Mouse (Mus musculus) heart, postnatal 14 days (tissue): ENCODE results near the gene Cd79a. TPM values are rescaled to one million over a fixed set of nuclear protein-coding genes. Genes with fewer than 3 reads are reported as not detected.

Experiments
- DNase-seq, 2 experiments: peaks; one replicate each; pipeline ENCODE4 v3.0.0; 2021 to 2022
- intact Hi-C: fragments of 180-260 bp; cut with DNase I; formaldehyde crosslinking; loops from one replicate; pipeline ENCODE4 v1.15.1; 2025
- total RNA-seq, 2 experiments: library from RNA; stranded (reverse); gene quantifications; 2 replicates each; pipeline ENCODE4 v1.2.3; 2021

Cd79a gene
- total RNA-seq, 2 experiments from 2014 or later, result 1.3 to 1.5 TPM

GRCm38 (mm10) chr7:24904936-24905335 is 7.8 kb downstream of the Cd79a start:
- intact Hi-C loops, result loop anchor here (2.0 to 10.0 kb wide), 3 partner anchors 14 to 320 kb away; partner anchors contain the start of genes Dedd2, Rabac1 and Zfp526
- peak; percentile 51 to 69 for DNase-seq

- no peak for DNase-seq
- intact Hi-C loops, result loop anchor here (10.0 kb wide), 1 partner anchor 318 kb away; the partner anchor contains the start of genes Dedd2 and Zfp526
Measured at GRCm38 (mm10) chr7:24906551-24906950, 9.4 kb downstream of the Cd79a start.

- DNase-seq, result no peak
- intact Hi-C loops, result loop anchor here (10.0 kb wide), 1 partner anchor 318 kb away; the partner anchor contains the start of genes Dedd2 and Zfp526
Measured at GRCm38 (mm10) chr7:24907211-24907748, 10.1 kb downstream of the Cd79a start.

GRCm38 (mm10) chr7:24912480-24912879 is 15.3 kb downstream of the Cd79a start:
- DNase-seq, result no peak

GRCm38 (mm10) chr7:24918763-24919323 is 21.7 kb downstream of the Cd79a start:
- peak in 1 of 2 experiments; percentile 25 for DNase-seq
- intact Hi-C loops, result no loop called here

More at GRCm38 (mm10) chr7:24912480-24912879, 15.3 kb downstream of the Cd79a start:
- intact Hi-C loops, result no loop called here

- DNase-seq, result peak; percentile 56 to 59
- intact Hi-C loops, result no loop called here
Measured at GRCm38 (mm10) chr7:24919728-24920127, 22.5 kb downstream of the Cd79a start.

GRCm38 (mm10) chr7:24930475-24930874 is 33.3 kb downstream of the Cd79a start:
- intact Hi-C loops, result no loop called here
- DNase-seq, result no peak

GRCm38 (mm10) chr7:24931651-24932050 is 34.5 kb downstream of the Cd79a start:
- DNase-seq, result no peak
- intact Hi-C loops, result no loop called here

- intact Hi-C loops, result no loop called here
- no peak for DNase-seq
Measured at GRCm38 (mm10) chr7:24943641-24944040, 46.5 kb downstream of the Cd79a start.

- no peak for DNase-seq
- intact Hi-C loops, result no loop called here
Measured at GRCm38 (mm10) chr7:24944257-24944950, 47.2 kb downstream of the Cd79a start, which contains the start of gene Gm4881. Gene Gm4881, minus strand, starts transcription at chr7:24944494.

GRCm38 (mm10) chr7:24947316-24948048 is 50.3 kb downstream of the Cd79a start:
- DNase-seq, result no peak
- intact Hi-C loops, result no loop called here

GRCm38 (mm10) chr7:24948774-24949173 is 51.6 kb downstream of the Cd79a start:
- intact Hi-C loops, result no loop called here
- DNase-seq, result no peak

- intact Hi-C loops, result loop anchor here (1.0 kb wide), 1 partner anchor 60 kb away; no protein-coding TSS in a partner anchor
- DNase-seq, result peak; percentile 75 to 87
Measured at GRCm38 (mm10) chr7:24949958-24950623, 52.9 kb downstream of the Cd79a start.

Other genes starting within 250 kb of the Cd79a start
- not detected for gene Tex101, start 220.7 kb upstream of the Cd79a start, total RNA-seq
- not detected for gene BC049730, start 188.1 kb upstream of the Cd79a start, total RNA-seq
- gene Gm4763, start 170.5 kb upstream of the Cd79a start, total RNA-seq, result not detected
- gene Cd177, start 137.1 kb upstream of the Cd79a start, total RNA-seq, result under 1 TPM in 1 of 2 experiments, not detected in 1; 0.17 TPM
- not detected for gene Ceacam10, start 120.2 kb upstream of the Cd79a start, total RNA-seq
- gene Gm9844, start 35.2 kb upstream of the Cd79a start, total RNA-seq, result not detected
- gene Lypd4, start 27.4 kb upstream of the Cd79a start, total RNA-seq, result not detected
- gene Dmrtc2, start 27.3 kb upstream of the Cd79a start, total RNA-seq, result not detected
- gene Rps19, start 13.0 kb upstream of the Cd79a start, total RNA-seq, result 100 to 1,000 TPM; 529 to 548 TPM
- gene Arhgef1, start 5.5 kb downstream of the Cd79a start, total RNA-seq, result 10 to 100 TPM; 76.1 to 78.7 TPM
- gene Gm4881, start 47.1 kb downstream of the Cd79a start, total RNA-seq, result not detected
- gene Rabac1, start 75.4 kb downstream of the Cd79a start, total RNA-seq, result 100 to 1,000 TPM; 289 to 303 TPM
- under 1 TPM; 0.62 to 0.80 TPM for gene Atp1a3, start 108.6 kb downstream of the Cd79a start, total RNA-seq
- gene Grik5, start 175.0 kb downstream of the Cd79a start, total RNA-seq, result 1 to 10 TPM; 5.8 to 7.6 TPM
- gene Zfp574, start 175.2 kb downstream of the Cd79a start, total RNA-seq, result 10 to 100 TPM; 10.5 to 11.2 TPM